Mouse (Mus musculus) forebrain, embryonic 12.5 days (tissue): ENCODE data around the gene Usf2. TPM values are rescaled to one million over a fixed set of nuclear protein-coding genes. Genes with fewer than 3 reads are reported as not detected.

Experiments used
- ATAC-seq: fragments of 200-750 bp; cut with Nextera tagmentation; 2 replicates; pipeline ENCODE4 v1.8.0; 2017; ENCODE audit warnings: moderate TSS enrichment; ENCODE audit not compliant: low FRiP score
- H3K27ac ChIP-seq: fragments of 300-500 bp; sonication (generic); 2 replicates; pipeline ENCODE4 v1.5.1; 2016; ENCODE audit warnings: mild to moderate bottlenecking
- H3K27me3 ChIP-seq: fragments of 300-500 bp; sonication (generic); 2 replicates; pipeline ENCODE4 v1.6.1; 2016; ENCODE audit warnings: mild to moderate bottlenecking
- H3K36me3 ChIP-seq: fragments of 300-500 bp; sonication (generic); replicated peaks from 2 replicates; pipeline ENCODE4 v1.6.1; 2016; ENCODE audit warnings: mild to moderate bottlenecking
- H3K4me1 ChIP-seq: fragments of 300-500 bp; sonication (generic); 2 replicates; pipeline ENCODE4 v1.6.1; 2016
- H3K4me2 ChIP-seq: fragments of 300-500 bp; sonication (generic); 2 replicates; pipeline ENCODE4 v1.6.1; 2016; ENCODE audit warnings: mild to moderate bottlenecking, moderate library complexity
- H3K4me3 ChIP-seq: fragments of 300-500 bp; sonication (generic); replicated peaks from 2 replicates; pipeline ENCODE4 v1.5.1; 2016; ENCODE audit warnings: mild to moderate bottlenecking
- H3K9ac ChIP-seq: fragments of 300-500 bp; sonication (generic); 2 replicates; pipeline ENCODE4 v1.6.1; 2016; ENCODE audit warnings: mild to moderate bottlenecking
- H3K9me3 ChIP-seq: fragments of 300-500 bp; sonication (generic); 2 replicates; pipeline ENCODE4 v1.6.1; 2016
- WGBS: fragments of 180-500 bp; shearing (Covaris S2); methylation state at CpG from one replicate; pipeline ENCODE4 v1.1.7; 2016; 5-methylcytosine and 5-hydroxymethylcytosine counted together
- polyA plus RNA-seq: library from polyadenylated mRNA; unstranded; fragments of >200 nt; fragmentation: Nextera tagmentation; extraction: Ambion mirVana; gene quantifications from 2 replicates; pipeline ENCODE4 v1.2.1, GENCODE M21; 2016

Gene Usf2
- polyA plus RNA-seq, 1 experiment from 2014 or later: 26.4 TPM

DNA sequence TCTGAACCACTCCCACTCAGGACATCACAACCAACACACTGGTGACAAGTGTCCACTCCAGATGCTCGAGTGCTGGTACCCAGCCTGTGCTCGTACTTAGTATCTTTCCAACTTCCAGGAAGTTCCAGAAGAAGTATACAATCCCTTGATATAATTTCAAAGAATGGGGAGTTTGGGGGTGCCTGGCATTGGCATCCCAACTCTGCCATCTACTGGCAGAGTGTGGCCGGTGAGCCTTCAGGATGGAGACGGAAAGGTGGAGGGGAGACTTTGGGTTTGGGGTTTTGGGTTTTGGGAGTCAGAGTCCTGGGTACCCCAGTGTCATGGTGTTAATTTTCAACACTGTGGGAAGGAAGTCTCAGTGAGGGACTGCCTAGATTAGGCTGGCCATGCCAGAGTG, 52.6 kb downstream of the Usf2 start:
- H3K9ac ChIP-seq: no peak overlapping the region
- H3K9me3 ChIP-seq: no peaks in the 10 kb centered on the region
- H3K36me3 ChIP-seq: no peaks in the 10 kb centered on the region
- H3K4me3 ChIP-seq: no peak overlapping the region
- peaks cover 22% of the 10 kb centered on the region for H3K27me3 ChIP-seq
- WGBS: 53% methylated on average over 4 of the region's 4 CpGs
- no peak for ATAC-seq
- no peak overlapping the region for H3K4me2 ChIP-seq
- peaks cover 9% of the 10 kb centered on the region for H3K4me1 ChIP-seq
- H3K27ac ChIP-seq: no peak overlapping the region

Other genes with a start within 250 kb of the Usf2 start
- gene Atp4a, start 244.6 kb downstream of the Usf2 start, polyA plus RNA-seq: 1.6 and 1.8 TPM in 2 replicates
- gene Tmem147, start 227.3 kb downstream of the Usf2 start, polyA plus RNA-seq: 135 and 144 TPM in 2 replicates
- 0.49 and 0.69 TPM in 2 replicates for gene Gapdhs, start 213.1 kb downstream of the Usf2 start, polyA plus RNA-seq
- gene Sbsn, start 205.3 kb downstream of the Usf2 start, polyA plus RNA-seq: 1.5 and 2.0 TPM in 2 replicates
- gene Dmkn, start 193.0 kb downstream of the Usf2 start, polyA plus RNA-seq: not detected in 2 replicates
- gene Krtdap, start 168.9 kb downstream of the Usf2 start, polyA plus RNA-seq: not detected in 2 replicates
- not detected in 2 replicates for gene Ffar2, start 133.0 kb downstream of the Usf2 start, polyA plus RNA-seq
- gene Ffar3, start 100.6 kb downstream of the Usf2 start, polyA plus RNA-seq: not detected in 2 replicates
- not detected in 2 replicates for gene Ffar1, start 95.2 kb downstream of the Usf2 start, polyA plus RNA-seq
- not detected in 2 replicates for gene Cd22, start 76.5 kb downstream of the Usf2 start, polyA plus RNA-seq
- gene Mag, start 41.9 kb downstream of the Usf2 start, polyA plus RNA-seq: 0.13 and 0.34 TPM in 2 replicates
- gene Hamp2, start 32.1 kb downstream of the Usf2 start, polyA plus RNA-seq: not detected in 2 replicates
- not detected in 2 replicates for gene Hamp, start 12.8 kb downstream of the Usf2 start, polyA plus RNA-seq
- 24.1 and 26.4 TPM in 2 replicates for gene Lsr, start 16.7 kb upstream of the Usf2 start, polyA plus RNA-seq
- 0.82 and 1.2 TPM in 2 replicates for gene Fam187b, start 17.0 kb upstream of the Usf2 start, polyA plus RNA-seq
- gene Fxyd5, start 85.7 kb upstream of the Usf2 start, polyA plus RNA-seq: 7.6 and 9.2 TPM in 2 replicates
- gene Fxyd7, start 94.7 kb upstream of the Usf2 start, polyA plus RNA-seq: 10.5 and 14.3 TPM in 2 replicates
- gene Fxyd1, start 100.4 kb upstream of the Usf2 start, polyA plus RNA-seq: 4.0 and 6.5 TPM in 2 replicates
- gene Lgi4, start 102.5 kb upstream of the Usf2 start, polyA plus RNA-seq: 0.29 and 0.37 TPM in 2 replicates
- gene Fxyd3, start 119.9 kb upstream of the Usf2 start, polyA plus RNA-seq: 1.1 and 1.3 TPM in 2 replicates
- 0.49 and 0.67 TPM in 2 replicates for gene Hpn, start 158.5 kb upstream of the Usf2 start, polyA plus RNA-seq
- 1.1 and 1.3 TPM in 2 replicates for gene Scn1b, start 170.2 kb upstream of the Usf2 start, polyA plus RNA-seq
- 155 and 174 TPM in 2 replicates for gene Gramd1a, start 199.1 kb upstream of the Usf2 start, polyA plus RNA-seq